Mouse (Mus musculus): Measurements from ENCODE around the gene Itga10. TPM values are rescaled to one million over a fixed set of nuclear protein-coding genes. Genes with fewer than 3 reads are reported as not detected.
"Not testable (repeated sequence)": the region's sequence is repeated elsewhere in the genome, so short reads cannot be mapped to it uniquely, and the experiment has no call there.

Gene Itga10
- polyA plus RNA-seq, 1 experiment from 2014 or later = 0.75 TPM

- H3K4me2 ChIP-seq = peak overlapping the region; percentile 81
- 28% methylated on average over 10 of the region's 10 CpGs for WGBS
- H3K4me1 ChIP-seq (replicated peaks) = peaks cover 45% of the 10 kb centered on the region
- H3K27me3 ChIP-seq (replicated peaks) = 0 out of 2 replicates have a peak, but pooled peaks cover 5% of the 10 kb centered on the region
- peak overlapping the region; percentile 95 for H3K9ac ChIP-seq
- peak overlapping the region; percentile 88 for H3K4me3 ChIP-seq
- no peak for ATAC-seq (ENCODE audit: insufficient number of reproducible peaks, low FRiP score)
- no peaks in the 10 kb centered on the region for H3K9me3 ChIP-seq (replicated peaks)
- peaks cover 12% of the 10 kb centered on the region; the same call in 1 of the 2 replicates for H3K36me3 ChIP-seq
- H3K27ac ChIP-seq (ENCODE audit: poor library complexity, severe bottlenecking) = peak overlapping the region; percentile 98
Observed at GRCm38 (mm10) chr3:96601941-96602703, 43.3 kb upstream of the Itga10 start.

DNA sequence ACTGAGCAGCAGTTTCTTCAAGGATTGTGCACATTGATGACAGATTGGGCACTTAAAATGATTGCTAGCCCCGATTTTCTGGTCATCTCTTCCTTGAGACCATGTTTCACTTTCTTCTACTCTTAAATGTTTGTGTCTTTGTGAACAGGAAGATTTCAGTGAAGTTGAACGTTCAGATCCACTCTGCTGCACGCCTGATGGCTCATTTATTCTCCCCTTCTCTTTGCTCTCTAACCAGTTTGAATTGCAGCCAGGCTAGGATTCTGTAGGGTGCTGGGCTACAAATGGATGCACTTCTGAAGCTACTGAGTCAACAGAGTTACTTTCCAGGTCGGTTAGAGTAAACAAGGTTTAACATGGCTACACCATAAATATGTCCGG, 42.7 kb upstream of the Itga10 start:
- Histone ChIP-seq H3K4me2 (peak overlapping the region; percentile 81), H3K4me1 (replicated peaks) (peaks cover 39% of the 10 kb centered on the region), H3K9me3 (replicated peaks) (no peaks in the 10 kb centered on the region), H3K27ac (ENCODE audit: poor library complexity, severe bottlenecking) (peak overlapping the region; percentile 98), H3K27me3 (replicated peaks) (0 out of 2 replicates have a peak, but pooled peaks cover 5% of the 10 kb centered on the region), H3K9ac (peak overlapping the region; percentile 95), H3K36me3 (peaks cover 12% of the 10 kb centered on the region; the same call in 1 of the 2 replicates), H3K4me3 (peak overlapping the region; percentile 88)
- no peak for ATAC-seq (ENCODE audit: insufficient number of reproducible peaks, low FRiP score)
- 54% methylated on average over 5 of the region's 5 CpGs for WGBS

- peaks cover 12% of the 10 kb centered on the region; the same call in 1 of the 2 replicates for H3K36me3 ChIP-seq
- H3K9me3 ChIP-seq (replicated peaks) = no peaks in the 10 kb centered on the region
- H3K27ac ChIP-seq (ENCODE audit: poor library complexity, severe bottlenecking) = no peak overlapping the region
- ATAC-seq (ENCODE audit: insufficient number of reproducible peaks, low FRiP score) = no peak
- 0 out of 2 replicates have a peak, but pooled peaks cover 5% of the 10 kb centered on the region for H3K27me3 ChIP-seq (replicated peaks)
- peak overlapping the region; percentile 81 for H3K4me2 ChIP-seq
- peak overlapping the region; percentile 88 for H3K4me3 ChIP-seq
- H3K4me1 ChIP-seq (replicated peaks) = peaks cover 38% of the 10 kb centered on the region
- WGBS = 73% methylated on average over 5 of the region's 5 CpGs
- peak overlapping the region; percentile 54; the same call in 1 of the 2 replicates for H3K9ac ChIP-seq
Observed at GRCm38 (mm10) chr3:96603311-96603710, 42.1 kb upstream of the Itga10 start.

DNA sequence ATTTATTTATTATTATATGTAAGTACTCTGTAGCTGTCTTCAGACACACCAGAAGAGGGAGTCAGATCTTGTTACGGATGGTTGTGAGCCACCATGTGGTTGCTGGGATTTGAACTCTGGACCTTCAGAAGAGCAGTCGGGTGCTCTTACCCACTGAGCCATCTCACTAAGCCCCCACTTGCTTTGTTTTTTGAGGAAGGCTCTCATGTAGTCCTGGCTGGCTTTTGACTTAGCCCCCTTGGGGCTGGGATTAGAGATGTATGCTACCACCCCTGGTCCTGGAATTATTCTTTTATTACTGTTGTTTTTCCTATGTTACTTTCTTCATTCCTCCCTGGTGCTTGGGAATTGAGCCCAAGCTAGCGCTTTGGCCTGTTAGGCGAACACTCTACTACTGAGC, 39.4 kb upstream of the Itga10 start:
- H3K4me2 ChIP-seq; H3K4me3 ChIP-seq; H3K27ac ChIP-seq (ENCODE audit: poor library complexity, severe bottlenecking); ATAC-seq (ENCODE audit: insufficient number of reproducible peaks, low FRiP score); H3K9ac ChIP-seq; H3K9me3 ChIP-seq (replicated peaks); H3K27me3 ChIP-seq (replicated peaks): not testable (repeated sequence)
- WGBS = 92% methylated on average over 4 of the region's 4 CpGs
- peaks cover 32% of the 10 kb centered on the region for H3K4me1 ChIP-seq (replicated peaks)
- peaks cover 25% of the 10 kb centered on the region; the same call in 1 of the 2 replicates for H3K36me3 ChIP-seq

DNA sequence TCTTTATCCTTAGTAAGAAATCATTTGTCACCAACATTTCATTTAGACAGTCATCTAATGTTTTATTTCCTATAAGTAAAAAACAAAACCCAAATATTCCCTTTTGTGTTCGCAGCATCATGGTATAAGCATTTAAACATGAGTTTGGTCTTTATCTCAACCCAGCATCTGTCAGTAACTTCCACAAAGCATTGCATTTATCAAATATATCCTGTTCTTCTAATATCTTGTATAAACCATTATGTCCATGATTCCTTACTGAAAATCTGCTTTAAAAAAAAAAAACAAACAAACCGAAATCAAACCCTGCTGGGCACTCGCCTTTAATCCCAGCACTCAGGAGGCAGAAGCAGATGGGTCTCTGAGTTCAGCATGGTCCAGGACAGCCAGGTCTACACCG, 38.8 kb upstream of the Itga10 start:
- H3K4me1 ChIP-seq (replicated peaks) = peaks cover 32% of the 10 kb centered on the region
- ATAC-seq (ENCODE audit: insufficient number of reproducible peaks, low FRiP score) = no peak

DNA sequence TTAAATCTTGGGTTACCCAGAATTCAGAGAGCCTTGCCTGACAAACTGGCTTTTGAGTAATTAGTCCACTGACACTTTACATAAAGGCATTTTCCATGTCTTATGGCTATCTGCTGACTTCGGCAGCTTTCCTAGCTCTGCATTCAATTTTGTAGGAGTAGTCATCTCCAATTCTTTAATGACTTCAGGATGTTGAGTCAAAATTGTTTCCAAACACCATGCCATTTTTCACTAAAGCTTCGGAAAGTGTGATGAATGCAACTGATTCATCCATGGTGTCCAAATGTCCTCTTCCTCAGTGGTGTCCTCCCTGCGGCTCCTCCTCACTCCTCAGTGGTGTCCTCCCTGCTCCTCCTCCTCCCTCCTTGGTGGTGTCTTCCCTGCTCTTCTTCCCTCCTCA, 27.4 kb upstream of the Itga10 start:
- Histone ChIP-seq H3K9ac (no peak overlapping the region), H3K4me3 (no peak overlapping the region), H3K27ac (ENCODE audit: poor library complexity, severe bottlenecking) (no peak overlapping the region), H3K27me3 (replicated peaks) (no peaks in the 10 kb centered on the region), H3K36me3 (peaks cover 73% of the 10 kb centered on the region), H3K4me1 (replicated peaks) (no peaks in the 10 kb centered on the region), H3K4me2 (no peak overlapping the region), H3K9me3 (replicated peaks) (no peaks in the 10 kb centered on the region)
- 89% methylated on average over 3 of the region's 3 CpGs for WGBS
- ATAC-seq (ENCODE audit: insufficient number of reproducible peaks, low FRiP score) = no peak

More for the DNA sequence above, 38.8 kb upstream of the Itga10 start:
- 80% methylated on average over 4 of the region's 4 CpGs for WGBS
- no peaks in the 10 kb centered on the region for H3K9me3 ChIP-seq (replicated peaks)
- no peak overlapping the region for H3K4me2 ChIP-seq
- H3K9ac ChIP-seq = no peak overlapping the region
- H3K36me3 ChIP-seq = peaks cover 28% of the 10 kb centered on the region; the same call in 1 of the 2 replicates
- no peak overlapping the region for H3K27ac ChIP-seq (ENCODE audit: poor library complexity, severe bottlenecking)
- H3K4me3 ChIP-seq = no peak overlapping the region
- H3K27me3 ChIP-seq (replicated peaks) = no peaks in the 10 kb centered on the region

DNA sequence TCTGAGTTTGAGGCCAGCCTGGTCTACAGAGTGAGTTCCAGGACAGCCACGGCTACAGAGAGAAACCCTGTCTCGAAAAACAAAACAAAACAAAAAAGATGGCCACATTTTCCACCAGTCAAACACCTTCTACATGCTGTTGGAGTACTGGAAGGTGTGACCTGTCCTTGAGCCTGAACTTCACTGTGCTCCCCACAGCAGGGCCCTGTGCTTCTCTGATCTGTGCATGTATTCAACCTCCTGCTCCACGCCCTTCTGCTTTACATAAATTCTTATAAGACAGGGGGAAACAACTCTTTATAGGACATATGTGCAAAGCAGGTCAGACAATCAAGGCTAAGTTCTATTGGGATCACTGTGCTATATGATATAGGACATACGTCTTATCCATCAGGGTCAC, 22.2 kb upstream of the Itga10 start:
- WGBS = 93% methylated on average over 4 of the region's 4 CpGs
- peaks cover 77% of the 10 kb centered on the region for H3K36me3 ChIP-seq
- no peak for ATAC-seq (ENCODE audit: insufficient number of reproducible peaks, low FRiP score)

GRCm38 (mm10) chr3:96629729-96630600, 15.4 kb upstream of the Itga10 start, which contains the start of gene Rbm8a:
Gene Rbm8a, plus strand, starts transcription at chr3:96629933.
- no peaks in the 10 kb centered on the region for H3K9me3 ChIP-seq (replicated peaks)
- WGBS = under 1% methylated on average over 48 of the region's 48 CpGs
- ATAC-seq (ENCODE audit: insufficient number of reproducible peaks, low FRiP score) = peak; percentile 96
- peak within 1 kb of the TSS; percentile 97 for H3K4me2 ChIP-seq
- H3K9ac ChIP-seq = peak within 1 kb of the TSS; percentile 88
- H3K4me3 ChIP-seq = peak within 1 kb of the TSS; percentile 89
- peaks cover 19% of the 10 kb centered on the region for H3K4me1 ChIP-seq (replicated peaks)
- peak within 1 kb of the TSS; percentile 84 for H3K27ac ChIP-seq (ENCODE audit: poor library complexity, severe bottlenecking)
- no peaks in the 10 kb centered on the region for H3K27me3 ChIP-seq (replicated peaks)
- H3K36me3 ChIP-seq = peaks cover 43% of the 10 kb centered on the region

More for the DNA sequence above, 22.2 kb upstream of the Itga10 start:
- H3K4me1 ChIP-seq (replicated peaks) = no peaks in the 10 kb centered on the region
- H3K27me3 ChIP-seq (replicated peaks) = no peaks in the 10 kb centered on the region
- no peak overlapping the region for H3K4me3 ChIP-seq
- H3K9ac ChIP-seq = no peak overlapping the region
- no peak overlapping the region for H3K27ac ChIP-seq (ENCODE audit: poor library complexity, severe bottlenecking)
- no peaks in the 10 kb centered on the region for H3K9me3 ChIP-seq (replicated peaks)
- no peak overlapping the region for H3K4me2 ChIP-seq

DNA sequence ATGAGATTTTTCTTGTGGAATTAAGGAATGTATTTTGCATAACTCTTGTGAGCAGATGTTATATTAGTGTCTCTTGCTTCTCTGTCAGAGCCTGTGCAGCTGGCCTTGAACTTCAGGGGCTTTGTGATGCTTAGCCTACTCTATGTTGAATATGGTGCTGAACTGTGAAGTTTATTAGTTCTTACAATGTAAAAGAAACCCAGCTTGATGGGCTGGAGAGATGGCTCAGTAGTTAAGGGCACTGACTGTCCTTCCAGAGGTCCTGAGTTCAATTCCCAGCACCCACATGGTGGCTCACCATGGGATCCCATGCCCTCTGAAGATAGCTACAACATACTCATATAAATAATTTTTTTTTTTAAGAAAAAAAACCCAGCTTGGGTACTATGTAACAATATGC, 13.3 kb upstream of the Itga10 start:
- Histone ChIP-seq H3K9ac (no peak overlapping the region), H3K36me3 (peaks cover 28% of the 10 kb centered on the region), H3K4me1 (replicated peaks) (peaks cover 30% of the 10 kb centered on the region), H3K27me3 (replicated peaks) (no peaks in the 10 kb centered on the region), H3K27ac (ENCODE audit: poor library complexity, severe bottlenecking) (no peak overlapping the region), H3K4me2 (no peak overlapping the region), H3K4me3 (no peak overlapping the region), H3K9me3 (replicated peaks) (no peaks in the 10 kb centered on the region)
- ATAC-seq (ENCODE audit: insufficient number of reproducible peaks, low FRiP score) = no peak

DNA sequence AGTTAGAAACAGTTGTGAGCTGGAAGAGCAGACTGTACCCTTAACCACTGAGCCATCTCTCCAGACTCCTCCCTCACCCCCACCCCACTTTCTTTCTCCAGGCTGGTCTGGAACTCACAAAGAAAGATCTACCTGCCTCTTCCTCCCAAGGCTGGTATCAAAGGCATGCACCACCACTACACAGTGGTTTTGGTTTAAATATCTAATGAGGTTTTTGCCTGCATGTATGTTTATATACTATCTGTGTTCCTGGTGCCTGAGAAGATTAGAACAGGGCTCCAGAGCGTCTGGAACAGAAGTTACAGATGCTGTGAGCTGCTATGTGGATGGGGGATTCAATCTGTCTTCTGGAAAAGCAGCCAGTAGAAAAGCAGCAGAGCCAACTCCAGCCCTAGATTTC, 11.4 kb upstream of the Itga10 start:
- no peak overlapping the region for H3K4me2 ChIP-seq
- no peaks in the 10 kb centered on the region for H3K9me3 ChIP-seq (replicated peaks)
- no peak overlapping the region for H3K27ac ChIP-seq (ENCODE audit: poor library complexity, severe bottlenecking)
- no peak for ATAC-seq (ENCODE audit: insufficient number of reproducible peaks, low FRiP score)
- H3K4me1 ChIP-seq (replicated peaks) = peaks cover 28% of the 10 kb centered on the region
- H3K36me3 ChIP-seq = peaks cover 39% of the 10 kb centered on the region
- H3K4me3 ChIP-seq = no peak overlapping the region
- WGBS = 52% methylated on average over 1 of the region's 1 CpGs
- no peaks in the 10 kb centered on the region for H3K27me3 ChIP-seq (replicated peaks)
- no peak overlapping the region for H3K9ac ChIP-seq

Measured in heart, embryonic 12.5 days (tissue).